Mouse (Mus musculus) neural tube, embryonic 14.5 days (tissue): Measurements from ENCODE around the gene Zfp335. TPM values are rescaled to one million over a fixed set of nuclear protein-coding genes. Genes with fewer than 3 reads are reported as not detected.

Experiments used
- polyA plus RNA-seq: library from polyadenylated mRNA; unstranded; fragments of >200 nt; fragmentation: Nextera tagmentation; extraction: Ambion mirVana; gene quantifications from 2 replicates; pipeline ENCODE4 v1.2.1, GENCODE M21; 2014

The Zfp335 gene
- polyA plus RNA-seq, 1 experiment from 2014 or later, result 14.3 TPM

Other genes with a start within 250 kb of the Zfp335 start
- gene Wfdc11, start 237.7 kb downstream of the Zfp335 start, polyA plus RNA-seq, result not detected in 2 replicates
- gene Wfdc13, start 226.7 kb downstream of the Zfp335 start, polyA plus RNA-seq, result not detected in 2 replicates
- gene Spint4, start 213.3 kb downstream of the Zfp335 start, polyA plus RNA-seq, result not detected in 2 replicates
- gene Spint5, start 196.5 kb downstream of the Zfp335 start, polyA plus RNA-seq, result not detected in 2 replicates
- gene Wfdc3, start 165.8 kb downstream of the Zfp335 start, polyA plus RNA-seq, result 0.77 and 1.2 TPM in 2 replicates
- gene Dnttip1, start 165.8 kb downstream of the Zfp335 start, polyA plus RNA-seq, result 49.0 and 56.0 TPM in 2 replicates
- gene Ube2c, start 141.9 kb downstream of the Zfp335 start, polyA plus RNA-seq, result 30.6 and 38.9 TPM in 2 replicates
- 1.9 and 6.4 TPM in 2 replicates for gene Tnnc2, start 131.8 kb downstream of the Zfp335 start, polyA plus RNA-seq
- 31.6 and 41.1 TPM in 2 replicates for gene Snx21, start 125.9 kb downstream of the Zfp335 start, polyA plus RNA-seq
- 21.0 and 24.2 TPM in 2 replicates for gene Acot8, start 106.9 kb downstream of the Zfp335 start, polyA plus RNA-seq
- gene Zswim3, start 106.7 kb downstream of the Zfp335 start, polyA plus RNA-seq, result 16.9 and 19.0 TPM in 2 replicates
- 28.1 and 29.3 TPM in 2 replicates for gene Zswim1, start 89.1 kb downstream of the Zfp335 start, polyA plus RNA-seq
- 0.27 TPM in 1 of 2 replicates, not detected in the other for gene Spata25, start 83.2 kb downstream of the Zfp335 start, polyA plus RNA-seq
- 81.2 and 102 TPM in 2 replicates for gene Ctsa, start 78.9 kb downstream of the Zfp335 start, polyA plus RNA-seq
- 5.8 and 7.2 TPM in 2 replicates for gene Neurl2, start 78.3 kb downstream of the Zfp335 start, polyA plus RNA-seq
- 59.0 and 136 TPM in 2 replicates for gene Pltp, start 54.0 kb downstream of the Zfp335 start, polyA plus RNA-seq
- gene Pcif1, start 32.5 kb downstream of the Zfp335 start, polyA plus RNA-seq, result 78.0 and 82.1 TPM in 2 replicates
- gene Mmp9, start 29.0 kb upstream of the Zfp335 start, polyA plus RNA-seq, result 13.8 and 22.2 TPM in 2 replicates
- 51.5 and 68.8 TPM in 2 replicates for gene Slc12a5, start 49.0 kb upstream of the Zfp335 start, polyA plus RNA-seq
- gene Ncoa5, start 123.1 kb upstream of the Zfp335 start, polyA plus RNA-seq, result 79.5 and 98.9 TPM in 2 replicates
- 5.5 and 10.6 TPM in 2 replicates for gene Cd40, start 143.9 kb upstream of the Zfp335 start, polyA plus RNA-seq
- not detected in 2 replicates for gene 1700025C18Rik, start 179.0 kb upstream of the Zfp335 start, polyA plus RNA-seq